15 mouse cellular contexts compared by ENCODE assay signal in the genomic region with DNA sequence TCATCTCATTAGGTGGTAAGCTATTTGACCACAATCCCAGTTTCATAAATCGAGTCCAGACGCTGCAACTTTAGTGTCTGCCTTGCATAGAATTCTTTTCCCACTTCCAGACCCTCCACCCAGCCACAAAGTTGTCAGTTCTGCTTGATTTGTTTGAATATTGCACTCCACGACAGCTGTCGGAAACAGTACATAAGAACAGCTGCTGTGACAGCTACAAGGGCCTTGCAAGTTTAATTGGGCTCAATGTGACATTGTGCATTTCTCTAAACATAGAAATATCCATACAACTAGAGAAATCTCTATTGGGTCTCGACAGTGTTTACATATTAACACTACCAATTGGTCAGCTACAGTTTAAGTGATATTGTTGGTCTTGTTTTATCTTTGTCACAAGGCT.
DNase-seq lines count a peak whose midpoint lies in the region; ATAC-seq and TF ChIP-seq lines count a peak whose summit lies in the region.
"Had no signal": no experiment of that assay in that cellular context is flagged by ENCODE, and none has a peak within 500 bp of the region (broad histone marks: within the 10 kb centered on the region; RNA-seq: fewer than 3 reads in every experiment).

No protein-coding gene starts in this region.

- no peak overlapping the region for H3K4me2 ChIP-seq in intestine, embryonic 15.5 days (replicated peaks)
- no peak overlapping the region for H3K4me2 ChIP-seq in intestine, postnatal 0 days (replicated peaks; ENCODE audit: low read depth)
- H3K4me2 ChIP-seq in lung, postnatal 0 days (replicated peaks; ENCODE audit: low read depth, low read length): no peak overlapping the region
- H3K4me2 ChIP-seq in hindbrain, embryonic 15.5 days: no peak overlapping the region
- H3K4me2 ChIP-seq: heart, embryonic 11.5 days had no signal

- TF ChIP-seq EP300 in lung, postnatal 0 days (IDR thresholded peaks at IDR 0.05): no peak

- no peak overlapping the region for H3K4me3 ChIP-seq in intestine, embryonic 15.5 days (replicated peaks)
- no peak overlapping the region for H3K4me3 ChIP-seq in intestine, postnatal 0 days (ENCODE audit: low read depth, low read length)
- no peak overlapping the region for H3K4me3 ChIP-seq in lung, postnatal 0 days (ENCODE audit: low read depth, low read length)
- H3K4me3 ChIP-seq in lung, adult 2 months (replicated peaks; ENCODE audit: extremely low read depth, low read depth, low read length): no peak overlapping the region
- no peak overlapping the region for H3K4me3 ChIP-seq in hindbrain, embryonic 15.5 days
- H3K4me3 ChIP-seq: erythroblast, embryonic 14.5 days; gastrocnemius, adult 2 months had no signal

- no peaks in the 10 kb centered on the region for H3K9me3 ChIP-seq in intestine, embryonic 15.5 days
- no peaks in the 10 kb centered on the region for H3K9me3 ChIP-seq in intestine, postnatal 0 days (ENCODE audit: control insufficient read depth)
- H3K9me3 ChIP-seq in lung, postnatal 0 days (ENCODE audit: low read length): no peaks in the 10 kb centered on the region
- H3K9me3 ChIP-seq in hindbrain, embryonic 15.5 days: no peaks in the 10 kb centered on the region
- H3K9me3 ChIP-seq: G1E had no signal

- peaks cover 5% of the 10 kb centered on the region; the same call in 1 of the 2 replicates for H3K4me1 ChIP-seq in intestine, embryonic 15.5 days (replicated peaks)
- peaks cover 7% of the 10 kb centered on the region; the same call in 1 of the 2 replicates for H3K4me1 ChIP-seq in intestine, postnatal 0 days (replicated peaks; ENCODE audit: control insufficient read depth, insufficient read depth, low read length)
- H3K4me1 ChIP-seq in lung, postnatal 0 days (ENCODE audit: insufficient read depth, low read depth, low read length): no peaks in the 10 kb centered on the region
- no peaks in the 10 kb centered on the region; the same call in 1 of the 2 replicates for H3K4me1 ChIP-seq in lung, adult 2 months (ENCODE audit: control insufficient read depth, insufficient read depth, low read length)
- peaks cover 34% of the 10 kb centered on the region for H3K4me1 ChIP-seq in hindbrain, embryonic 15.5 days (replicated peaks)

- no peak for TF ChIP-seq CTCF in intestine, postnatal 0 days (IDR thresholded peaks at IDR 0.05; ENCODE audit: low read depth)
- TF ChIP-seq CTCF in lung, postnatal 0 days (IDR thresholded peaks at IDR 0.05): no peak
- TF ChIP-seq CTCF in lung, adult 2 months (IDR thresholded peaks at IDR 0.05; ENCODE audit: insufficient read depth, low read length): no peak

- peak; percentile 34; the same call in 1 of the 2 replicates for ATAC-seq in intestine, embryonic 15.5 days
- no peak for ATAC-seq in intestine, postnatal 0 days
- ATAC-seq in lung, postnatal 0 days: no peak; the same call in 1 of the 2 replicates
- peak; percentile 37; the same call in 1 of the 2 replicates for ATAC-seq in hindbrain, embryonic 15.5 days (ENCODE audit: low FRiP score, low read depth)
- no peak for ATAC-seq in erythroid progenitor cell, adult 5-6 weeks (replicated peaks; ENCODE audit: low FRiP score, poor library complexity, severe bottlenecking)

- no peak for TF ChIP-seq POLR2A in lung, adult 2 months (IDR thresholded peaks at IDR 0.05; ENCODE audit: borderline replicate concordance, extremely low read depth, low read depth, low read length)

- peak; percentile 25 for DNase-seq in lung, postnatal 0 days (ENCODE audit: low spot score)
- DNase-seq in lung, adult 2 months: no peak
- peak; percentile 60 for DNase-seq in retina, postnatal 1 day
- no peak for DNase-seq in gastrocnemius, postnatal 4 days (ENCODE audit: low spot score in 2 of 2)
- DNase-seq: B cell, adult 2 months; gastrocnemius, adult 2 months; heart, postnatal 4 days had no signal

- no peaks in the 10 kb centered on the region for H3K27me3 ChIP-seq in intestine, embryonic 15.5 days (replicated peaks)
- H3K27me3 ChIP-seq in intestine, postnatal 0 days (replicated peaks; ENCODE audit: control insufficient read depth, insufficient read depth, low read length): no peaks in the 10 kb centered on the region
- H3K27me3 ChIP-seq in lung, postnatal 0 days (replicated peaks; ENCODE audit: insufficient read depth, low read length): no peaks in the 10 kb centered on the region
- no peaks in the 10 kb centered on the region for H3K27me3 ChIP-seq in hindbrain, embryonic 15.5 days

- H3K9ac ChIP-seq in intestine, embryonic 15.5 days: no peak overlapping the region
- H3K9ac ChIP-seq in intestine, postnatal 0 days (ENCODE audit: low read depth, low read length): no peak overlapping the region
- H3K9ac ChIP-seq in lung, postnatal 0 days (replicated peaks; ENCODE audit: low read depth): no peak overlapping the region
- no peak overlapping the region for H3K9ac ChIP-seq in hindbrain, embryonic 15.5 days
- H3K9ac ChIP-seq: liver, embryonic 14.5 days had no signal

- no peaks in the 10 kb centered on the region for H3K36me3 ChIP-seq in intestine, embryonic 15.5 days
- no peaks in the 10 kb centered on the region for H3K36me3 ChIP-seq in intestine, postnatal 0 days (ENCODE audit: control insufficient read depth, insufficient read depth)
- no peaks in the 10 kb centered on the region for H3K36me3 ChIP-seq in lung, postnatal 0 days (ENCODE audit: insufficient read depth, low read length)
- no peaks in the 10 kb centered on the region for H3K36me3 ChIP-seq in hindbrain, embryonic 15.5 days
- H3K36me3 ChIP-seq: G1E had no signal

- H3K27ac ChIP-seq in intestine, embryonic 15.5 days: 0 out of 2 replicates have a peak overlapping the region, but pooled peaks have one; percentile 32
- H3K27ac ChIP-seq in intestine, postnatal 0 days (ENCODE audit: low read depth, low read length): no peak overlapping the region
- H3K27ac ChIP-seq in lung, postnatal 0 days (ENCODE audit: low read length): no peak overlapping the region
- H3K27ac ChIP-seq in hindbrain, embryonic 15.5 days (replicated peaks): peak overlapping the region; percentile 51
- H3K27ac ChIP-seq: gastrocnemius, adult 2 months; liver, embryonic 14.5 days had no signal

- WGBS in intestine, embryonic 15.5 days: 44% methylated on average over 5 of the region's 5 CpGs
- WGBS in intestine, postnatal 0 days: 53% methylated on average over 5 of the region's 5 CpGs
- 36% methylated on average over 5 of the region's 5 CpGs for WGBS in lung, postnatal 0 days
- 58% methylated on average over 5 of the region's 5 CpGs for WGBS in lung, adult 2 months
- whole genome bisulfite sequencing in hindbrain, embryonic 15.5 days: 43% methylated on average over 5 of the region's 5 CpGs

Comparison
In these comparisons a context has a peak if more than half of its experiments do, and no peak if none do; other contexts are left out.
1. ATAC-seq: peak in intestine, embryonic 15.5 days (single experiment) and hindbrain, embryonic 15.5 days (single experiment); none in intestine, postnatal 0 days (single experiment), lung, postnatal 0 days (single experiment) and erythroid progenitor cell, adult 5-6 weeks (single experiment).
2. H3K27ac ChIP-seq: peak in intestine, embryonic 15.5 days (single experiment) and hindbrain, embryonic 15.5 days (single experiment); none in intestine, postnatal 0 days (single experiment) and lung, postnatal 0 days (single experiment).
3. DNase-seq: peak in lung, postnatal 0 days (single experiment) and retina, postnatal 1 day (single experiment); none in lung, adult 2 months (single experiment) and gastrocnemius, postnatal 4 days (0 of 2).